ENCODE assay signal across 27 mouse cellular contexts in genomic region chr9:69339829-69340228, GRCm38 (mm10). TPM values are rescaled to one million over a fixed set of nuclear protein-coding genes. Genes with fewer than 3 reads are reported as not detected.
A peak's percentile ranks its signal among the peaks of the same experiment; 100 is the strongest.
DNase-seq lines count a peak whose midpoint lies in the region; TF ChIP-seq lines count a peak whose summit lies in the region.
"Had no signal": no experiment of that assay in that cellular context is flagged by ENCODE, and none has a peak within 500 bp of the region (broad histone marks: within the 10 kb centered on the region; RNA-seq: fewer than 3 reads in every experiment).

No protein-coding gene starts in this region.

- H3K79me2 ChIP-seq in CH12.LX (replicated peaks; ENCODE audit: control insufficient read depth, extremely low read depth, insufficient read depth, poor library complexity, severe bottlenecking): no peaks in the 10 kb centered on the region

- H3K9me3 ChIP-seq in CH12.LX (replicated peaks; ENCODE audit: low read length): no peaks in the 10 kb centered on the region
- H3K9me3 ChIP-seq: embryonic facial prominence, embryonic 10.5 days; embryonic facial prominence, embryonic 13.5 days; forebrain, embryonic 10.5 days; forebrain, embryonic 13.5 days; G1E; heart, embryonic 13.5 days had no signal

- dilution Hi-C loops in CH12.LX (cut with MboI; ENCODE audit: extremely low pct_ligation_motif_present, extremely low pct_unique_long_range_greater_than_20kb, low sequenced_read_pairs): no loop called here

- in situ Hi-C loops in CH12.LX (cut with MboI; ENCODE audit: low pct_ligation_motif_present, low pct_unique_long_range_greater_than_20kb, low sequenced_read_pairs): no loop called here

- H3K4me2 ChIP-seq in CH12.LX (ENCODE audit: insufficient read depth, low read depth, poor library complexity, severe bottlenecking): no peak overlapping the region
- H3K4me2 ChIP-seq: embryonic facial prominence, embryonic 13.5 days; forebrain, embryonic 13.5 days; heart, embryonic 13.5 days; hindbrain, embryonic 14.5 days had no signal

- no peak for TF ChIP-seq CTCF in gastrocnemius, adult 2 months (IDR thresholded peaks at IDR 0.05)
- TF ChIP-seq CTCF in CH12.LX (conservative IDR thresholded peaks at IDR 0.05 in 1 of 2, IDR thresholded peaks at IDR 0.05 in 1 of 2; ENCODE audit: low read depth in 2 of 2, low read length in 2 of 2): no peak
- no peak for TF ChIP-seq CTCF in embryonic fibroblast, embryonic 13.5 days (IDR thresholded peaks at IDR 0.05; ENCODE audit: borderline replicate concordance, insufficient read depth, low read length)

- H3K4me3 ChIP-seq in gastrocnemius, adult 2 months: no peak overlapping the region
- no peak overlapping the region for H3K4me3 ChIP-seq in CH12.LX (replicated peaks in 1 of 3; ENCODE audit: low read depth in 2 of 3, low read length in 2 of 3, poor library complexity in 1 of 3)
- no peak overlapping the region for H3K4me3 ChIP-seq in embryonic fibroblast, embryonic 13.5 days (ENCODE audit: insufficient read depth, low read length)
- H3K4me3 ChIP-seq: embryonic facial prominence, embryonic 10.5 days; embryonic facial prominence, embryonic 13.5 days; forebrain, embryonic 10.5 days; forebrain, embryonic 13.5 days; heart, embryonic 13.5 days had no signal

- H3K27me3 ChIP-seq in CH12.LX (replicated peaks): no peaks in the 10 kb centered on the region
- H3K27me3 ChIP-seq: embryonic facial prominence, embryonic 13.5 days; forebrain, embryonic 13.5 days; heart, embryonic 13.5 days; Patski had no signal

- intact Hi-C loops in gastrocnemius, adult 2 months (cut with DNase I): no loop called here

- TF ChIP-seq POLR2A in CH12.LX (IDR thresholded peaks at IDR 0.05; ENCODE audit: low read depth, low read length): no peak
- TF ChIP-seq POLR2A in embryonic fibroblast, embryonic 13.5 days (IDR thresholded peaks at IDR 0.05; ENCODE audit: low read depth, low read length): no peak

- no peaks in the 10 kb centered on the region for H3K36me3 ChIP-seq in CH12.LX (replicated peaks in 1 of 2; ENCODE audit: control insufficient read depth in 1 of 2, insufficient read depth in 1 of 2, low read length in 1 of 2)
- H3K36me3 ChIP-seq: embryonic facial prominence, embryonic 10.5 days; embryonic facial prominence, embryonic 13.5 days; forebrain, embryonic 10.5 days; G1E; heart, embryonic 13.5 days had no signal

- no peak for TF ChIP-seq RAD21 in CH12.LX (IDR thresholded peaks at IDR 0.05; ENCODE audit: low read depth, low read length)

- DNase-seq in gastrocnemius, adult 2 months: peak; percentile 10
- no peak for DNase-seq in gastrocnemius, postnatal 4 days (ENCODE audit: low spot score in 2 of 2)
- peak; percentile 54 for DNase-seq in CD4-positive helper T cell, adult 2 months (ENCODE audit: low read depth, low spot score)
- no peak for DNase-seq in CH12.LX (ENCODE audit: extremely low read depth)
- no peak for DNase-seq in ovary, postnatal 10 days (ENCODE audit: low spot score)
- DNase-seq in left cerebral cortex, adult 8-10 months (ENCODE audit: low spot score in 2 of 2): no peak
- DNase-seq in frontal cortex, postnatal 14 days (ENCODE audit: low spot score in 2 of 2): no peak
- DNase-seq: cerebellum, adult 11-12 months; cerebellum, adult 8-10 months; cerebellum, postnatal 10 days; cerebellum, postnatal 36 days; embryo, embryonic 11 days; gastrocnemius, postnatal 10 days; gastrocnemius, postnatal 36 days; heart, adult 11 months; heart, postnatal 14 days; heart, postnatal 4 days had no signal

- no peak overlapping the region for H3K9ac ChIP-seq in CH12.LX (ENCODE audit: insufficient read depth, low read depth)
- H3K9ac ChIP-seq: embryonic facial prominence, embryonic 13.5 days; forebrain, embryonic 13.5 days; heart, embryonic 13.5 days; hindbrain, embryonic 14.5 days had no signal

- H3K4me1 ChIP-seq in CH12.LX (ENCODE audit: control insufficient read depth in 1 of 2, insufficient read depth in 2 of 2): peaks cover 19 to 25% of the 10 kb centered on the region in 2 experiments
- H3K4me1 ChIP-seq in embryonic fibroblast, embryonic 13.5 days (ENCODE audit: control insufficient read depth, insufficient read depth, low read length): peaks cover 21% of the 10 kb centered on the region; the same call in 1 of the 2 replicates
- H3K4me1 ChIP-seq: forebrain, embryonic 13.5 days had no signal

- H3K27ac ChIP-seq in gastrocnemius, adult 2 months: peak overlapping the region; percentile 61
- no peak overlapping the region for H3K27ac ChIP-seq in CH12.LX (ENCODE audit: insufficient read depth, low read depth)
- H3K27ac ChIP-seq in embryonic fibroblast, embryonic 13.5 days (ENCODE audit: insufficient read depth, low read length): peak overlapping the region; percentile 77
- H3K27ac ChIP-seq: embryonic facial prominence, embryonic 10.5 days; embryonic facial prominence, embryonic 13.5 days; forebrain, embryonic 10.5 days; forebrain, embryonic 13.5 days; heart, embryonic 13.5 days; hindbrain, embryonic 14.5 days; hindbrain, postnatal 0 days had no signal

- TF ChIP-seq EP300 in CH12.LX (IDR thresholded peaks at IDR 0.05; ENCODE audit: low read length): no peak

TF ChIP-seq in CH12.LX, 34 proteins besides CTCF, POLR2A, EP300 and RAD21:
- TF ChIP-seq TCF12 (IDR thresholded peaks at IDR 0.05; ENCODE audit: low read depth, low read length) (peak; percentile 15; the same call in 1 of the 2 replicates), SIN3A (IDR thresholded peaks at IDR 0.05; ENCODE audit: low read length) (0 out of 2 replicates have a peak, but pooled peaks have one; percentile 37), CHD1 (IDR thresholded peaks at IDR 0.05; ENCODE audit: low read depth, low read length) (no peak), POLR2AphosphoS2 (IDR thresholded peaks at IDR 0.05; ENCODE audit: low read depth, low read length) (no peak), ETS1 (conservative IDR thresholded peaks at IDR 0.05; ENCODE audit: low read depth, low read length) (peak; percentile 54), GABPA (IDR thresholded peaks at IDR 0.05; ENCODE audit: insufficient replicate concordance, low read depth, low read length) (no peak)

RNA-seq across cellular contexts. Expression of gene Ice2, which starts 57.9 kb away (rescaled TPM):
- 1 to 10 TPM; 4.7 to 7.1 TPM for total RNA-seq in gastrocnemius, adult 2 months (2021)
- total RNA-seq in gastrocnemius, postnatal 4 days (2021): 10 to 100 TPM in 1 of 2 experiments, 1 to 10 TPM in 1; 9.5 to 11.1 TPM
- 13.3 and 13.6 TPM in 2 replicates for total RNA-seq in CH12.LX (2012; rRNA removed)
- total RNA-seq in CH12.LX (2014; rRNA removed): 23.1 and 28.2 TPM in 2 replicates
- polyA plus RNA-seq in CH12.LX (2012; ENCODE audit: insufficient read length, low read depth): 14.9 and 15.8 TPM in 2 replicates
- 14.1 and 19.9 TPM in 2 replicates for polyA plus RNA-seq in embryonic fibroblast, embryonic 13.5 days (2011; ENCODE audit: insufficient read length, low read depth, missing spikeins)
- total RNA-seq in left cerebral cortex, adult 8-10 months (2022): 10 to 100 TPM in 3 of 4 experiments, 1 to 10 TPM in 1; 9.4 to 14.5 (median 11.6) TPM

Comparison
In these comparisons a context has a peak if more than half of its experiments do, and no peak if none do; other contexts are left out.
1. DNase-seq: peak in gastrocnemius, adult 2 months (single experiment) and CD4-positive helper T cell, adult 2 months (single experiment); none in gastrocnemius, postnatal 4 days (0 of 2), CH12.LX (single experiment), ovary, postnatal 10 days (single experiment), left cerebral cortex, adult 8-10 months (0 of 2) and frontal cortex, postnatal 14 days (0 of 2).